Mouse (Mus musculus): ENCODE data around the gene Naa40.

DNA sequence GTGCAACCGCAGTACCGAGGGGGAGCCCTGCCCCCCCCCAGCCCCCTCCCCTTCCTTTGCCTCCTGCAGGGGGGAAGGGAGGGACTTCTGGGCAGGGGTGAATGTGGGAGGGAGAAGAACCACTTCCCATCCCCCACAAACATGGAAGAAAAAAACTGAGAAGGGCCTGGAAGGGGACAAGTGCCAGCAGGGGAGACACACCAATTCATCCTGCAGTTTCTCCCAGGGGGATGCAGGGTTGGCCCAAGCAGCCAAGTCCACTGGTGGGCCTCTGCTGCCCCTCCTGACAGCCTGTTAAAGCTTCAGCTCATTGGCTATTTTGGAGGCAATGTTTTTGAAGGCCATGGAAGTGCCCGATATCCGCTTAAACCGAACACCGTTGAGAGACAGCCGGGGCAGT lies 35.8 kb upstream of the Naa40 start:
- no peak for TF ChIP-seq POLR2A (IDR thresholded peaks at IDR 0.05; ENCODE audit: control insufficient read depth, low read depth, low read length)
- TF ChIP-seq CTCF (IDR thresholded peaks at IDR 0.05; ENCODE audit: control insufficient read depth, insufficient read depth, insufficient replicate concordance, low read depth, low read length): no peak

Data from testis, adult 2 months (tissue).